Mouse (Mus musculus): ENCODE measurements around the gene Enox1. TPM values are rescaled to one million over a fixed set of nuclear protein-coding genes. Genes with fewer than 3 reads are reported as not detected.

The Enox1 gene
- polyA plus RNA-seq, 1 experiment from 2014 or later, result 0.13 TPM

DNA sequence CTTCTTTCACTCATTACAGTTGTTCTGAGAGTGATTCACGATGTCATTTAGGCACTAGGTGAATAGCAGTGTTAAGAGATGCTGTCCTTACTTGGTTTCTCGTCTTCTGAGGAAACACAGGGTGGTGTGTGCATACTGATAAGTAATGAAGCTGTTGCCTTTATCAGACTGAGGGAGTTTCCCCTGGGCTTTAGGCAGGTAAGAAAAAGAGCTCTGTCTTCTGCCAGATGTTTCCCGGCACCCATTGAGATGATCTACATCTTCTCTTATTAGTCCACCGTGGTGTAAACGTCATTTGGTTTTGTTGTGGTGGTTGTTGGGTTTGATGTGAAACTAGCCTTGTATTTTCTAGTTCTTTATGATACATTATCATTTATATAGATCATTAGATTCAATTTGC lies 392.4 kb downstream of the Enox1 start:
- Histone ChIP-seq H3K27ac (ENCODE audit: low read length) (no peak overlapping the region), H3K36me3 (ENCODE audit: control insufficient read depth, insufficient read depth) (no peaks in the 10 kb centered on the region), H3K4me1 (ENCODE audit: control insufficient read depth, low read depth, low read length) (no peaks in the 10 kb centered on the region), H3K9ac (ENCODE audit: low read depth, low read length) (no peak overlapping the region), H3K27me3 (ENCODE audit: control insufficient read depth, insufficient read depth, low read depth, low read length) (no peaks in the 10 kb centered on the region), H3K4me2 (ENCODE audit: low read depth, low read length) (no peak overlapping the region), H3K4me3 (ENCODE audit: low read depth, low read length) (no peak overlapping the region), H3K9me3 (replicated peaks; ENCODE audit: control insufficient read depth, low read length) (no peaks in the 10 kb centered on the region)
- no peak for ATAC-seq (ENCODE audit: low read depth)
- WGBS (ENCODE audit: insufficient replicate concordance), result 44% methylated on average over 5 of the region's 5 CpGs

DNA sequence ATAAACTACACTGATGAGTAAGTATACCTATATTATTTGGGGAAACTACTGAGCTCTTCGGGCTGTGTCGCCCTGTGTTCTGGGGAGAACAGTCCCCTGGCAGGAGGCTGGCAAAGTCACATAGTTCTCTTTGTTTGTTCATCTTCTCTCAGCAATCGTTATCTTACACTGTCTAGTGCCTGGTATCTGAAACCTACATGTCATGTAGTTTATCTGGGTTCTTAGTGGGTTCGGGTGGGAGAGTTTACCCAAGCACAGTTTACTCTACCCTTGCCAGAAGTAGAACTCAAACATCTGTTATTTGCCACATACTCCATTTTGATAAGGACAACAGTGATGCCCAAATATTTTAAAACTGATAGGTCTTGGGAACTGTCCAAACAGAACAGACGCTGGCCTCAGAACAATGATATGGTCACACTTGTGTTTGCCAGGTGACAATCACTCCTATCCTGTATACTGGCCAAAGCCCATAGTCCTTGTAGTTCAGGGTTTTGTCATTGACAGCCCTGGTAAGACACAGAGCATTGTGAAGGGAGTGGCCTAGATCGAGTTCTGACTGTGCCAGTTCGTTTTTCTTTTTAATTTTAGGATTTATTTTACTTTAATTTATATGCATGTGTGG lies 401.0 kb downstream of the Enox1 start:
- ATAC-seq (ENCODE audit: low read depth), result peak; percentile 60
- Histone ChIP-seq H3K27ac (ENCODE audit: low read length) (no peak overlapping the region), H3K9ac (ENCODE audit: low read depth, low read length) (no peak overlapping the region), H3K27me3 (ENCODE audit: control insufficient read depth, insufficient read depth, low read depth, low read length) (no peaks in the 10 kb centered on the region), H3K4me3 (ENCODE audit: low read depth, low read length) (no peak overlapping the region), H3K4me1 (ENCODE audit: control insufficient read depth, low read depth, low read length) (no peaks in the 10 kb centered on the region), H3K36me3 (ENCODE audit: control insufficient read depth, insufficient read depth) (no peaks in the 10 kb centered on the region), H3K9me3 (replicated peaks; ENCODE audit: control insufficient read depth, low read length) (no peaks in the 10 kb centered on the region), H3K4me2 (ENCODE audit: low read depth, low read length) (no peak overlapping the region)
- 44% methylated on average over 7 of the region's 7 CpGs for WGBS (ENCODE audit: insufficient replicate concordance)

DNA sequence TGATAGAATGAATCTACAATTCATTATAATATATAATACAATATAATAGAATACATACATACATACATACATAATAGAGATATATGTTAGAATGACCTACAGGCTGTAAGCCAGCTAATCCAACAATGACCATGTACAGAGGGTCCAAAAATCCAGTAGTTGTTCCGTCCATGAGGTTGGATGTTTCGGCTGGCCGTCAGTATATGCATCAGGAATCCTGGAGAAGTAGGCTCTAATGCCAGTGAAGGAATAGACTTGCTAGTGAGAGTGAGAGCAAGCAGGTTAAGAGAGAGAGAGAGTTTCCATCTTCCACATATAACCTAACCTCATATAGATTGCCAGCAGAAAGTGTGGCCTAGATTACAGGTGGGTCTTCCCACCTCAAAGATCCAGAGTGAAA lies 402.3 kb downstream of the Enox1 start:
- Histone ChIP-seq H3K9ac (ENCODE audit: low read depth, low read length) (no peak overlapping the region), H3K4me1 (ENCODE audit: control insufficient read depth, low read depth, low read length) (no peaks in the 10 kb centered on the region), H3K27me3 (ENCODE audit: control insufficient read depth, insufficient read depth, low read depth, low read length) (no peaks in the 10 kb centered on the region), H3K4me2 (ENCODE audit: low read depth, low read length) (no peak overlapping the region), H3K9me3 (replicated peaks; ENCODE audit: control insufficient read depth, low read length) (no peaks in the 10 kb centered on the region), H3K4me3 (ENCODE audit: low read depth, low read length) (no peak overlapping the region), H3K27ac (ENCODE audit: low read length) (no peak overlapping the region), H3K36me3 (ENCODE audit: control insufficient read depth, insufficient read depth) (no peaks in the 10 kb centered on the region)
- 80% methylated on average over 3 of the region's 3 CpGs for WGBS (ENCODE audit: insufficient replicate concordance)
- ATAC-seq (ENCODE audit: low read depth), result no peak

DNA sequence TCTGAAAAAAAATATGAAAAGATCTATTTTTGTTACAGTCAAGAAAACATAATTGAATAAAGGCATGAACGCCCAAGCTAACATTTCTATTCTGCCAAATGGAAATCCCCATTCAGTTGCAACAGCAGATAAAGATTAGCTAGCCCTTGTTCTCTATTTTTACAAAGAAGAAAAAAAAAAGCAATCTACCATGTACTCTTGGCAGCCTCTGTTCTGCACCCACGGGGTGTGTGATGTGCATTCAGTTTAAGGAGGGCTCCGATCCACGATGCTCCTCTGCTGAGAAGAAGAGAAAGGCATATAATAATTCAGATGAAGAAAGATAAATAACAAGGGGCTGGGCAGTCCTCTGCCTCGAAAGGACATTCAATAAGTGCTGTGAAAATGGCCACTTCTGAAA lies 403.2 kb downstream of the Enox1 start:
- H3K9ac ChIP-seq (ENCODE audit: low read depth, low read length), result no peak overlapping the region
- no peaks in the 10 kb centered on the region for H3K4me1 ChIP-seq (ENCODE audit: control insufficient read depth, low read depth, low read length)
- no peaks in the 10 kb centered on the region for H3K9me3 ChIP-seq (replicated peaks; ENCODE audit: control insufficient read depth, low read length)
- WGBS (ENCODE audit: insufficient replicate concordance), result 58% methylated on average over 5 of the region's 5 CpGs
- H3K4me2 ChIP-seq (ENCODE audit: low read depth, low read length), result no peak overlapping the region
- H3K27me3 ChIP-seq (ENCODE audit: control insufficient read depth, insufficient read depth, low read depth, low read length), result no peaks in the 10 kb centered on the region
- no peak overlapping the region for H3K27ac ChIP-seq (ENCODE audit: low read length)
- no peak overlapping the region for H3K4me3 ChIP-seq (ENCODE audit: low read depth, low read length)
- H3K36me3 ChIP-seq (ENCODE audit: control insufficient read depth, insufficient read depth), result no peaks in the 10 kb centered on the region
- no peak for ATAC-seq (ENCODE audit: low read depth)

DNA sequence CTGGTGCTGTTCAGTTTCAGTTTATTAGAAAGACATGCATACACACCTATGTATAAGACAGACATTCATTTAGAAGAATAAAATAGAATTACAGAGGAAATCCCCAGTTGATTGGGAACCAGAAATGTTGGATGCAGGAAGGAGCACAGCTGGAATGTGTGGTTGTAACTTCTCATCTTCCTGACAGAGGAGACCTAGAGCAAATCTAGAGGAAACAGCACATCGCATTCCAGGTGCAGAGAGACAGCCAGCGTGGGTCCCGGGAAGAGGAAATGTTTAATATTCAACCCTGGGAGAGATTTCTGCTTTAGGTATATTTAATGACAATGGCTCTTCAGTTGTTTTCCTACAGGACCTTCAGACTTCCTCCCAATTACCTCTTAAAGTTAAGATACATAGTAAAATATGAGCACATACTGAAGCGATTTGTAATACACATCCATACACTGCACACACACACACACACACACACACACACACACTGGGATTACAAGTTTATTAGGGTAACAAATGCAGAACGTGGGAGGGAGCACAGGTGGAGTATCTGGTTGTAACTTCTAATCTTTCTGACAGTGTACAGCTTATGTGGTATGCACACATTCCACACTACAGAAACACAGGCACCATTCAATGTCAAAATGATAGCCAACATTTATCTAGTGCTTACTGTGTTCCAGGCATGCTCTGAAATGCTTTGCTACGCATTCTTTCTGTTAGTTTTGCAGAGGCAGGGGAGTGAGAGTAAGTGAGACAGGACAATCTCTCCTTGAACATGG lies 405.4 kb downstream of the Enox1 start:
- no peak overlapping the region for H3K27ac ChIP-seq (ENCODE audit: low read length)
- H3K9ac ChIP-seq (ENCODE audit: low read depth, low read length), result no peak overlapping the region
- no peak overlapping the region for H3K4me3 ChIP-seq (ENCODE audit: low read depth, low read length)
- no peaks in the 10 kb centered on the region for H3K27me3 ChIP-seq (ENCODE audit: control insufficient read depth, insufficient read depth, low read depth, low read length)
- H3K9me3 ChIP-seq (replicated peaks; ENCODE audit: control insufficient read depth, low read length), result no peaks in the 10 kb centered on the region
- ATAC-seq (ENCODE audit: low read depth), result no peak
- WGBS (ENCODE audit: insufficient replicate concordance), result 63% methylated on average over 6 of the region's 6 CpGs
- no peak overlapping the region for H3K4me2 ChIP-seq (ENCODE audit: low read depth, low read length)
- no peaks in the 10 kb centered on the region for H3K4me1 ChIP-seq (ENCODE audit: control insufficient read depth, low read depth, low read length)
- H3K36me3 ChIP-seq (ENCODE audit: control insufficient read depth, insufficient read depth), result no peaks in the 10 kb centered on the region

DNA sequence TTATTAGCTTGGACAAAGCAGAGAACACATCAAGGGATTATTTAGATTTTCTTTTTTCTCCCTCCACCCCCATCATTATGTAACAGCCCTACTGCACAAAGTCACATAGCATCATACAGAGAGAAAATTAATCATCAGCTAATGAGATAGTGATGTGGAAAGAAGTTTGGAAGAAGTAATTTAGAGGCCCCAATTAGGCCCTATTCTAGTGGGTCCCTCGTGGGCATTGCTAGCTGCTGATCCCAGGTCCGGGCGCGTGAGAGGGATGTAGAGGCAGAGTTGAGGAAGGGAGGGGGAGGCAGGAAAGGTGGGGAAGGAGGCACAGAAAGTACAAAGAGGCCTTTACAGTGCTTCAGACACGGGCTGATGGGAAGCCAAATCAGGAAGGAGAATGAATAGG lies 407.4 kb downstream of the Enox1 start:
- Histone ChIP-seq H3K27ac (ENCODE audit: low read length) (no peak overlapping the region), H3K9me3 (replicated peaks; ENCODE audit: control insufficient read depth, low read length) (no peaks in the 10 kb centered on the region)

DNA sequence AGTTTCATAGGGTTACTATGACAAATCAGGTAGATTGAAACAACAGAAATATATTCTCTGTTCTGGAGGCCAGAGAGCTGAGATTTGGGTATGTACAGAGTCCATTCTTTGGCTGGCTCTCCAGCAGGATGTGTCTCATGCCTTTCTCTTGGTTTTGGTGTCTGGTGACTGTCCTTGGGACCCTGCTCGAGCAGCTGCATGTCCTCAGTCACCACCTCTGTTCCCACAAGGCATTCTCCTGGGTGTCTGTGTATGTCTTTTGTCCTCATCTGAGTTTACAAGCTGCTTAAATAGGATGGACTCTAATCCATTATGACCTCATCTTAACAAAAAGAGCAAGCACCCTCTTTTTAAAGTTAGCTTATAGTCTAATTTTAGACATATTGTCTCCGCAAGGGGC lies 410.6 kb downstream of the Enox1 start:
- ATAC-seq (ENCODE audit: low read depth), result no peak
- Histone ChIP-seq H3K36me3 (ENCODE audit: control insufficient read depth, insufficient read depth) (no peaks in the 10 kb centered on the region), H3K9ac (ENCODE audit: low read depth, low read length) (no peak overlapping the region), H3K9me3 (replicated peaks; ENCODE audit: control insufficient read depth, low read length) (no peaks in the 10 kb centered on the region), H3K4me3 (ENCODE audit: low read depth, low read length) (no peak overlapping the region), H3K27ac (ENCODE audit: low read length) (no peak overlapping the region), H3K27me3 (ENCODE audit: control insufficient read depth, insufficient read depth, low read depth, low read length) (no peaks in the 10 kb centered on the region), H3K4me1 (ENCODE audit: control insufficient read depth, low read depth, low read length) (no peaks in the 10 kb centered on the region), H3K4me2 (ENCODE audit: low read depth, low read length) (no peak overlapping the region)
- WGBS (ENCODE audit: insufficient replicate concordance), result 70% methylated on average over 2 of the region's 2 CpGs

More for the DNA sequence above, 407.4 kb downstream of the Enox1 start:
- no peak overlapping the region for H3K9ac ChIP-seq (ENCODE audit: low read depth, low read length)
- H3K27me3 ChIP-seq (ENCODE audit: control insufficient read depth, insufficient read depth, low read depth, low read length), result no peaks in the 10 kb centered on the region
- ATAC-seq (ENCODE audit: low read depth), result no peak
- no peak overlapping the region for H3K4me3 ChIP-seq (ENCODE audit: low read depth, low read length)
- WGBS (ENCODE audit: insufficient replicate concordance), result 63% methylated on average over 5 of the region's 5 CpGs
- H3K36me3 ChIP-seq (ENCODE audit: control insufficient read depth, insufficient read depth), result no peaks in the 10 kb centered on the region
- H3K4me1 ChIP-seq (ENCODE audit: control insufficient read depth, low read depth, low read length), result no peaks in the 10 kb centered on the region
- no peak overlapping the region for H3K4me2 ChIP-seq (ENCODE audit: low read depth, low read length)

DNA sequence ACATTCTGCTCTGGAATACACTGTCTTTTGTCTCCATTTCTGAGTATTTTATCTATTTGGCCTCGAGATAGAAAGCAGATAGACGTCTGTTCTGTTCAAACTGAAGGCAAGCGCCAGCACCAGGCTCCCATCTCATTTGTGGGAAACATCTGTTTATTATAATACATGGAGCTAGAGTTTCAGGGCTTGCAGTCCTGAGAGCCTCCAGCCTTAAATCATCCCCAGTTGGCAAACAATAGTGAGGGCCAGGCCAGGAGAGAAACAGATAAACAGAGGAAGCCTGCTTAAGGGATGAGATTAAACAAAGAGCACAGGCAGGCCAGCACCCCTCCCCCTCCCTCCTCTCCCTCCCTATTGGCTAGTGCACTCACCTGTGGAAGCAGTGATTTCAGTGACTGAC lies 417.9 kb downstream of the Enox1 start:
- no peaks in the 10 kb centered on the region for H3K27me3 ChIP-seq (ENCODE audit: control insufficient read depth, insufficient read depth, low read depth, low read length)
- H3K4me3 ChIP-seq (ENCODE audit: low read depth, low read length), result no peak overlapping the region
- H3K36me3 ChIP-seq (ENCODE audit: control insufficient read depth, insufficient read depth), result no peaks in the 10 kb centered on the region
- H3K9ac ChIP-seq (ENCODE audit: low read depth, low read length), result no peak overlapping the region
- WGBS (ENCODE audit: insufficient replicate concordance), result 20% methylated on average over 3 of the region's 3 CpGs
- no peaks in the 10 kb centered on the region for H3K4me1 ChIP-seq (ENCODE audit: control insufficient read depth, low read depth, low read length)
- no peaks in the 10 kb centered on the region for H3K9me3 ChIP-seq (replicated peaks; ENCODE audit: control insufficient read depth, low read length)
- H3K4me2 ChIP-seq (ENCODE audit: low read depth, low read length), result no peak overlapping the region
- no peak overlapping the region for H3K27ac ChIP-seq (ENCODE audit: low read length)
- no peak for ATAC-seq (ENCODE audit: low read depth)

DNA sequence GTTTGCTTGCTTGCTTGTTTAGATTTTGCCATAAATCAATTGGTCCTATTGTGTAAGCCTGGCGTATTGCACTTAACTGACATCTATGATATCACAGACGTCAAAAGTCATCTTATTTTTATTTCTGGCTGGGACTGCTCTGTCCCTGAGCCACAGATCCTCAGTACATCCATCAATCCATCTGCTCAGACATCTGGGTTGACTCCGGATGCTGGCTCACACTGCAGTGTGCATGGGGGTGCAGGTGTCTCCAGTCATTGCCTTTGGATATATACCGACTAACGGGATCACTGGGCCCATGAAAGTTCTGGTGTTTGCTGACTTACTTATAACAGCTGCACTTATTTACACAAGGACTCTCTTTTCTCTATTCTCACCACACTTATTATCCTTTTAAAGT lies 419.8 kb downstream of the Enox1 start:
- no peaks in the 10 kb centered on the region for H3K9me3 ChIP-seq (replicated peaks; ENCODE audit: control insufficient read depth, low read length)
- no peaks in the 10 kb centered on the region for H3K4me1 ChIP-seq (ENCODE audit: control insufficient read depth, low read depth, low read length)
- H3K4me3 ChIP-seq (ENCODE audit: low read depth, low read length), result no peak overlapping the region
- 60% methylated on average over 5 of the region's 5 CpGs for WGBS (ENCODE audit: insufficient replicate concordance)
- H3K4me2 ChIP-seq (ENCODE audit: low read depth, low read length), result no peak overlapping the region
- no peaks in the 10 kb centered on the region for H3K36me3 ChIP-seq (ENCODE audit: control insufficient read depth, insufficient read depth)
- no peaks in the 10 kb centered on the region for H3K27me3 ChIP-seq (ENCODE audit: control insufficient read depth, insufficient read depth, low read depth, low read length)
- H3K9ac ChIP-seq (ENCODE audit: low read depth, low read length), result no peak overlapping the region
- no peak overlapping the region for H3K27ac ChIP-seq (ENCODE audit: low read length)
- ATAC-seq (ENCODE audit: low read depth), result no peak

All from liver, embryonic 16.5 days (tissue).